Mouse (Mus musculus) ES-Bruce4 (cell line): ENCODE measurements around the gene Wdr73. TPM values are rescaled to one million over a fixed set of nuclear protein-coding genes. Genes with fewer than 3 reads are reported as not detected.

Source experiments
- H3K27ac ChIP-seq: 2 replicates; pipeline ENCODE4 v1.5.1; 2012; ENCODE audit warnings: low read length, inconsistent platforms; ENCODE audit not compliant: insufficient read depth
- H3K27me3 ChIP-seq: 2 replicates; pipeline ENCODE4 v1.6.1; 2012; ENCODE audit warnings: mild to moderate bottlenecking, low read length, inconsistent platforms; ENCODE audit not compliant: control insufficient read depth, poor library complexity, insufficient read depth, severe bottlenecking
- H3K36me3 ChIP-seq: 2 replicates; pipeline ENCODE4 v1.6.1; 2012; ENCODE audit warnings: inconsistent platforms, mild to moderate bottlenecking, low read length, moderate library complexity; ENCODE audit not compliant: control insufficient read depth, poor library complexity, insufficient read depth, severe bottlenecking
- H3K4me1 ChIP-seq: one replicate; pipeline ENCODE4 v1.8.1; 2011; ENCODE audit warnings: low read length; ENCODE audit not compliant: control insufficient read depth, insufficient read depth
- H3K4me3 ChIP-seq: 2 replicates; pipeline ENCODE4 v1.5.1; 2011; ENCODE audit warnings: low read depth, mild to moderate bottlenecking, low read length
- H3K9ac ChIP-seq: 2 replicates; pipeline ENCODE4 v1.6.1; 2012; ENCODE audit warnings: low read depth, mild to moderate bottlenecking, inconsistent platforms; ENCODE audit not compliant: poor library complexity, severe bottlenecking
- H3K9me3 ChIP-seq: replicated peaks from 2 replicates; pipeline ENCODE4 v1.6.1; 2012; ENCODE audit warnings: mild to moderate bottlenecking, low read length, inconsistent platforms; ENCODE audit not compliant: control insufficient read depth, poor library complexity, insufficient read depth, severe bottlenecking
- CTCF ChIP-seq: IDR thresholded peaks from one replicate; pipeline ENCODE4 v1.8.1; 2011; ENCODE audit warnings: low read depth, low read length
- EP300 ChIP-seq: IDR thresholded peaks from 2 replicates; pipeline ENCODE4 v1.6.1; 2011; ENCODE audit warnings: low read depth, low read length; ENCODE audit not compliant: insufficient read depth
- POLR2A ChIP-seq: IDR thresholded peaks from one replicate; pipeline ENCODE4 v1.8.1; 2011; ENCODE audit warnings: low read length; ENCODE audit not compliant: insufficient read depth
- polyA plus RNA-seq: library from polyadenylated mRNA; stranded (reverse); fragments of >200 nt; gene quantifications from 2 replicates; pipeline ENCODE4 v1.2.4, GENCODE M21; 2011; ENCODE audit warnings: low read depth; ENCODE audit not compliant: missing spikeins, insufficient read depth, insufficient read length

Gene Wdr73
- polyA plus RNA-seq, 1 experiment = 35.9 TPM

- TF ChIP-seq POLR2A (no peak), CTCF (no peak)
Observed at GRCm38 (mm10) chr7:80873631-80874030, 27.4 kb downstream of the Wdr73 start.

GRCm38 (mm10) chr7:80873038-80873437, 28.0 kb downstream of the Wdr73 start:
- H3K36me3 ChIP-seq = no peaks in the 10 kb centered on the region

More at GRCm38 (mm10) chr7:80873631-80874030, 27.4 kb downstream of the Wdr73 start:
- Histone ChIP-seq H3K9me3 (no peaks in the 10 kb centered on the region), H3K36me3 (no peaks in the 10 kb centered on the region), H3K4me3 (no peak overlapping the region), H3K4me1 (no peaks in the 10 kb centered on the region), H3K27ac (no peak overlapping the region), H3K9ac (no peak overlapping the region), H3K27me3 (no peaks in the 10 kb centered on the region)

GRCm38 (mm10) chr7:80868686-80869085, 32.4 kb downstream of the Wdr73 start:
- no peaks in the 10 kb centered on the region for H3K4me1 ChIP-seq
- no peak for TF ChIP-seq CTCF
- no peak for TF ChIP-seq EP300
- no peak for TF ChIP-seq POLR2A
- H3K9me3 ChIP-seq = no peaks in the 10 kb centered on the region
- H3K27me3 ChIP-seq = no peaks in the 10 kb centered on the region
- no peaks in the 10 kb centered on the region for H3K36me3 ChIP-seq
- no peak overlapping the region for H3K9ac ChIP-seq
- H3K4me3 ChIP-seq = no peak overlapping the region
- H3K27ac ChIP-seq = no peak overlapping the region

More at GRCm38 (mm10) chr7:80873038-80873437, 28.0 kb downstream of the Wdr73 start:
- Histone ChIP-seq H3K27ac (no peak overlapping the region), H3K4me3 (no peak overlapping the region), H3K27me3 (no peaks in the 10 kb centered on the region), H3K9me3 (no peaks in the 10 kb centered on the region), H3K9ac (no peak overlapping the region), H3K4me1 (no peaks in the 10 kb centered on the region)
- TF ChIP-seq CTCF (no peak), EP300 (no peak), POLR2A (no peak)

GRCm38 (mm10) chr7:80866514-80867147, 34.4 kb downstream of the Wdr73 start:
- H3K4me3 ChIP-seq = no peak overlapping the region
- TF ChIP-seq EP300 (no peak), POLR2A (no peak), CTCF (no peak)
- H3K36me3 ChIP-seq = no peaks in the 10 kb centered on the region

GRCm38 (mm10) chr7:80865521-80865920, 35.5 kb downstream of the Wdr73 start:
- Histone ChIP-seq H3K36me3 (no peaks in the 10 kb centered on the region), H3K27ac (no peak overlapping the region), H3K4me3 (no peak overlapping the region), H3K4me1 (peaks cover 3% of the 10 kb centered on the region), H3K9me3 (no peaks in the 10 kb centered on the region), H3K9ac (no peak overlapping the region), H3K27me3 (no peaks in the 10 kb centered on the region)
- TF ChIP-seq CTCF (no peak), EP300 (no peak), POLR2A (no peak)

More at GRCm38 (mm10) chr7:80866514-80867147, 34.4 kb downstream of the Wdr73 start:
- Histone ChIP-seq H3K9me3 (no peaks in the 10 kb centered on the region), H3K27ac (no peak overlapping the region), H3K4me1 (peaks cover 3% of the 10 kb centered on the region), H3K27me3 (no peaks in the 10 kb centered on the region), H3K9ac (no peak overlapping the region)

GRCm38 (mm10) chr7:80864831-80865230, 36.2 kb downstream of the Wdr73 start:
- no peaks in the 10 kb centered on the region for H3K36me3 ChIP-seq
- no peaks in the 10 kb centered on the region for H3K9me3 ChIP-seq
- no peaks in the 10 kb centered on the region for H3K27me3 ChIP-seq
- TF ChIP-seq POLR2A (no peak), CTCF (no peak), EP300 (no peak)
- no peak overlapping the region for H3K9ac ChIP-seq
- peaks cover 3% of the 10 kb centered on the region for H3K4me1 ChIP-seq
- H3K4me3 ChIP-seq = no peak overlapping the region
- H3K27ac ChIP-seq = no peak overlapping the region
